Mouse (Mus musculus): ENCODE measurements around the gene Olfr657.
A peak's percentile ranks its signal among the peaks of the same experiment; 100 is the strongest.

Olfr657 gene

DNA sequence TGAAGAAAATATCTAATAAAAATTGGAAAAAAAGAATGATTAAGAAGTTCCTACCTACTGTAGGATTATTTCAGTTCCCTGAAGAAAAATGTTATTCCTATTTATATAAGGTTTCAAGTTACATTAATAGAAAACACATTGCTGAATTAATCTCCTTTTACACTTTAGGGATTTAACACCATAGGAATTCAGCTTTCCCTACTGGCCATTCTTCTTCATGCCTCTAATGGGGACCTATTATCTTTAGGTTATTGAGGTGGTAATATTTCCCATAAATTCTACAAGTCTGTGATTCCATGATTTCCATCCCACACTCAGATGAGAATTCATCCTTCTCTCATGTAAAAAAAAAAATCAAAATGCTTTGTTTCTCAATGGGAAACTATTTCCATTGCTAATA lies at the start of gene Olfr657:
Gene Olfr657 (plus strand): TSS at position 301 of the 400 bp plus-strand sequence.
- DNase-seq = no peak

DNA sequence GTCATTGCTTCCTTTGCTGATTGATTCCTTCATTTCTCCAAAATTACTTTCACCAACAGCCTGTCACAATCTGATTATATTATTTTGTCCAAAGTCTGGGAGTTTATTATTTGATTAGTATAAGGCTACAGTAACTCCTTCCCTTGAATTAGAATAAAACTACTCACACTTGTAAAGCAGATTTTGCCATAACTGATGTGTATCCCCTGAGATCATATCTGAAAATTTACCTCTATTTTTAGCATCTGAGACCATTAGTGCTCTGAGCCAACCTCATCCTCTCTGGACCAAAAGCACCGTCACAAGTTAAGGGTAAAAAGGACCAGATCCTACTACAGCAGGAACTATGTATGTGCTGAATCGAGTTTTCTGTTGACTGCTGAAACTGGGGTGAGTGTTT lies 47.6 kb upstream of the Olfr657 start, which contains the start of gene Olfr653:
Gene Olfr653 (plus strand): TSS at position 301 of the 400 bp plus-strand sequence.
- DNase-seq = no peak

DNA sequence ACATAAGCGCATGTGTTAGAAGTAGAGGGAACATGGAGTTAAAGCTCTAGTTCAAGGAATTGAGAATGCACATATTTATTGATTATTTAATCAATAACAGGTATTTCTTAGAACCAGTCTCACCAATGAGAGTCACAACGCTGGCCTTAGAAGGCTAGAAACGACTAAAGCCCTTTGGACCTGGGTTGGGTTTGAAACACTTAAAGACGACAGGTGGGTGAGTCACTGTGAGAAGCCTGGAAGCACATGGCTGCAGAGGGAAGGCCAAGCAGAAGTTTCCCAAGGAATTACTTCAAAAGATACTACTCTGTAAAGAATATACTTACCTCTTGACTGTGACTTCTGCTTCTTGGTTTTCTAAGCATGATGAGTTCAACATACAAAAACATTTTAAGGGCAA lies 43.7 kb upstream of the Olfr657 start:
- no peak for DNase-seq

DNA sequence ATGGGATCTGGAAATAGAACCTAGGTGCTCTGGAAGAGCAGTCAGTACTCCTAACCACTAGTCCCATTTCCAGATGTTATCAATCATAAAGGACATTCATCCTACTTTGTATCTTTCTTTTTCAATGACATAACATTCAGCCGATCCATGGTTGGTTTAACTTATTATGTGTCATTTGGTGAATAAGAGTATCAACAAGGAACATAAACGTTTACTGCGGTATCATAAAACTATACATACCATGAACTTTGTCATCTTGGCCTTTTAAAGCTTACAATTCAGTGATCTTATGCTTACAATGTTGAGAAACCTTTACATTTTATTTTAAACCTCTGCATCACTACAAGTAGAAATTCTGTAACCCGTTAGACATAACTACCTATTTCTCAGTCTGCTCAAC lies 43.2 kb upstream of the Olfr657 start:
- no peak for DNase-seq

DNA sequence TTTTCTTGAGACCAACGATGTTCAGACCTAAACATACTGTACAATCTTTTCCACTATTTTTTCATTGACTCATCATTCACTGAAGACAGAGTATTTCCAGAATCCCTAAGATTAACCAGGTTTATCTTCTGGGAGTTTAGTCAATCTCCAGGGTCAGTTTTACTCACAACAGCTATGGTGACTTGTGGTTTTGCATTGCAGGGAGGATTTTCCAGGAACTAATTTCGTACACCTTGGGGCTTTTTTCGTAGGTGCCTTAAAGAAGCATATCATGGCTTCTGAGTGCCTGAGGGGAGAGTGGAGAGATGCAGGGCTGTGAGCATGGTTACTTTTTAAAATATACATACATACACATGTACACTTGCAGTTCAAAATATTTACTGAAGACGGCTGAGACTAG lies 37.9 kb upstream of the Olfr657 start, which contains the start of gene Olfr654:
Gene Olfr654 (plus strand): TSS at position 301 of the 400 bp plus-strand sequence.
- no peak for DNase-seq

DNA sequence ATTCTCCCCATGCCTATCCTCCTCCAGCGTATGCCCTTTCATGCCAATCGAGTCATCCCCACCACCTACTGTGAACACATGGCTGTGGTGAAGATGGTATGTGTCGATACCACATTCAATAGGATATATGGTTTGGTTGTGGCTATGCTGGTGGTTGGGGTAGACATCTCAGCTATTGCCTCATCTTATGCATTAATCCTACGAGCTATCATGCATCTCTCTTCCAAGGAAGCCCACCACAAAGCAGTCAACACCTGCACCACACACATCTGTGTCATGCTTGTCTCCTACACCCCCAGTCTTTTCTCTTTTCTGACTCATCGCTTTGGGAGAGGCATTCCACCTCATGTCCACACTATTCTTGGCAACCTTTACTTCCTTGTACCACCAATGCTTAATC lies 36.3 kb upstream of the Olfr657 start:
- DNase-seq = no peak

DNA sequence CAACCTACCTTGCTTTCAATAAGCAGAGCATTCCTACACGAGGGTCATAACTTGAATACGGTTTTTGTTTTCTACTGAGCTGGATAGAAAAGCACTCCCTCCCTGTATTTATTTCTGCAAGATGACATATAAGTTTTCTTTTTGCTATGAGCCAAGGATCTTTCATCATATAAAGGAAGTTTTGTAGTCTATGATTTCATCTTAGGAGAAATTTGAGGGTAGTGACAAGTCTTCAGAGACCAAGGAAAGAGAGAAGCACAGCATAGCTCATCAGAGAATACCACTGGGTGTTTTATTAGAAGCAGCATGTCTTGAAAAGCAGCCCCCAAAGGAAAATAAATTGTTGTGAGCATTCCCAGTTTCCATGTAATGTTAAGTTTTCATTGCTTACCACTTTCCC lies 22.9 kb upstream of the Olfr657 start, which contains the start of gene Olfr655:
Gene Olfr655 (minus strand): TSS at position 101 of the 400 bp plus-strand sequence.
- DNase-seq = no peak

DNA sequence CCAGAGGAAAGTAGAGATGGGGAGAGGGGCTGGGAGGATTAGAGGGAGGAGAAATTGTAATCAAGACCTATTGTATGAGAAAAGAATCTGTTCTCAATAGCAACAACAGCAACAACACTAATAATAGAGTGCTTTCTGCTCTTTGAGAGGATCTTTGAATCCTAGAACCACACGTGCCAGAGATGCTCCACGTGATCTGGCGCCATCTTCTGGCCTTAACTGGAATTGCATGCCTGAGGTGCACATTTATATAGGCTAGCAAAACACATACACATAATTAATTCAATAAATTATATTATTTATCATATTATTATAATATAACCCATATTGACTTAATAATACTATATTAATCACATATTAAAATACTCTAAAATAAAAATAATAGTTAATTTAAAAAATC lies 21.4 kb upstream of the Olfr657 start:
- no peak for DNase-seq

DNA sequence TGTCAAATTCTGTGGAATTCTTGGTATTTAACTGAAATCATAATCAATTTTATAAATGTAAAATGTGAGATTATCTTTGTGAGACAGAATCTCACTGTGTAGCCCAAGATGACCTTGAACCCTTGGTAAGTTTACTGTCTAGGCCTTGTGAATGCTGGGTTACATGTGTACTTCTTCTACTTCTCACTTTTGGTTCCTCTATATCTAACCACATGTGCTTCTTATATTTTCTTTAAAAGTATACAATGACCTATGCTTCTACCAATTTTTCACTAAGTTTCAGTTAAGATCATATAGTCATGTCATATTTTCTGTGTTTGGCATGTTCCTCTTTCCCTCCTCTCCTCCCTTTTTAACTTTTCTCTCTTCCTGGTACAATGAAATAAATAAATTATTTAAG lies 19.9 kb upstream of the Olfr657 start:
- DNase-seq = no peak

DNA sequence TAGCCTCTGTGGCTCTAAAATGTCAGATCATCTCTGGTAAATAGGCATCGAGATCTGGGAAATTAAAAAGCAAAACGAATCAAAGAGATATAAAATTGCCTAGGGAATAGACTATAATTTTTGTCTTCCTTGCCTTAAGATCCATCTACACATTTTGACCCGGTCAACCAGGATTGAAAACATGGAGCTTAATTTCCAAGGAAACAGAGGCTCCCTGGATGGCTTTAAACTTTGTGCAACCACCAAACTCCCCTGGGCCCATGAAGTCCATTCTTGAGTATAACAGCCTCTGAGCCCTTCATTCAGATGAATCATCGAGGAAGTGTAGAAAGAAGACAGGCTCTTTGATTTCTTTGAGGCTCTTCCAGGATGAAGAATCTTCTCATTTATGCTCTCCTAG lies 10.9 kb upstream of the Olfr657 start, which contains the start of gene Olfr656:
Gene Olfr656 (plus strand): TSS at position 301 of the 400 bp plus-strand sequence.
- DNase-seq = no peak

DNA sequence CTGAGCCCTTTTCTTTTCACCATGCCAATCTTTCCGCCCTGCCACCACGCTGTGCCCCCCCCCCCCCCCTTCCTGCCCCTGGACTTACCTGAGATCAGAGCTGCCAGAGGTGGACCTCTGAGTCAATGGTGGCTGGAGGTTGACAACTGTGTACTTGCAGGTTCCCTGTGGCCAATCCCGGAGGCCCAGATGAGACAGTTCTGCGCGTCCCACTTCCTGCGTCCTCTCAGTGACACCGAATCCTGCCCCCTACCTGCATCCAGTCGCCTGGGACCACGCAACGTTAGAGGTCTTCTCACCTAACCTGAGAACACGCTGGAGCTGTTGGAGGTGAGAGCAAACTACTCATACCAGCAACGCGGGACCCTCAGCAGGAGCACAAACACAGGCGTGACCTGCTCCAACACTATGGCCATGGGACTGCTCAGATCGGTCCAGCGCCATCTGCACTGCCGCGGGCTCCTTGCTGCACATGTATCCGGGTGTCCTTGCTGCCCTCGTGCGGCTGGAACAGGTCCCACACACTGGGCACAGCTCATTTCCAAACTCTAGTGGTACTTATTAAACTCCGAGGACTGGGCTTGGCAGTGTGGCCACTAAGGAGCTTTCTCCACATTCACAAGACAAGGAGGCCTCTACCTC lies 22.4 kb downstream of the Olfr657 start, which contains the start of gene Olfr658:
Gene Olfr658 (minus strand): TSS at position 465 of the 642 bp plus-strand sequence.
- peak; percentile 0 for DNase-seq

DNA sequence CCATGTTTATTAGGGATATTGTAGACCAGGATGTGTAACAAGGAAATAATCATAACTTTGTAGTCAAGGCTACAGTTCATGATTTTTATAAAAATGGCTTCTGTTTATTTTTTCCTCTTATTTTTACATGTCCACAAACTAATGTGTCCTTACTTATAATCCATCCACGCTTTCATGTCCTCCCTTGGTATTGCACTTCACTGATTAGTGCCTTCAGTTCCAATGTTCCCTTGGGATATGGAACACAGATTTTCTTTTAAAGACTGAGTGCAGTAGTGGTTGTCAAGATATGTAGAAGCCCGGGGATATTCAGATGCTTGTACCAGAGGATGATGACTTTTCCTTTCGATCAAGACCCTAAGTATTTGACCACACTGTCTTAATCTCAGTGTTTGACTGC lies 41.9 kb downstream of the Olfr657 start, which contains the start of gene Olfr659:
Gene Olfr659 (plus strand): TSS at position 301 of the 400 bp plus-strand sequence.
- no peak for DNase-seq

DNA sequence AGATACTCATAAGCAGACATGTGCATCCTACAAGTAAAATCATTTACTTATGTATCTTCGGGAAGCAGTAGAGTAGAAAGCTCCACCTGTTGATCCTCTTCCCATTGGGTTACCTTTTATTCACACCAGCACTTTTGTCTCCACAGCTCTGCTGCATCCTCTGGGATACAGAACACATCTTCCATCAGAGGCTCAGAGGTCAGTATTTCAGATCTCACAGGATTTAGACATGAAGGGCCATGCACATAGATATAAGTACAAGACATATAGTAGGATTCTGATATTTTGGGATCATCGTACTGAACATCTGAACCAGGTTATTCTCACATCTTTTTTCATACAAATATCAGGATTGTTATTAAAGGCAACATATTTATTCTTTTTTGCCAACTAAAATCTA lies 61.6 kb downstream of the Olfr657 start, which contains the start of gene Olfr661:
Gene Olfr661 (plus strand): TSS at position 301 of the 400 bp plus-strand sequence.
- no peak for DNase-seq

All from cerebellum, adult 8-10 months (tissue).